Mouse (Mus musculus): Measurements from ENCODE around the gene Srrm4.

- TF ChIP-seq CTCF (IDR thresholded peaks at IDR 0.05; ENCODE audit: extremely low read depth, insufficient read depth, insufficient read length, insufficient replicate concordance) (no peak), POLR2A (IDR thresholded peaks at IDR 0.05; ENCODE audit: low read depth, low read length) (no peak)
These were observed 23.6 kb downstream of the Srrm4 start for GRCm38 (mm10) chr5:116568050-116568449.
